Mouse (Mus musculus): ENCODE measurements at regions not wholly inside any gene's neighbourhood (a gene's known extent, or its start where the extent isn't known, plus 50 kb on each side); places are given as distances from the start of the nearest gene placed in this dataset.

GRCm38 (mm10) chr12:77952492-77952891 lies 241.6 kb upstream of the Gm6657 start:
- TF ChIP-seq CTCF (IDR thresholded peaks at IDR 0.05; ENCODE audit: control insufficient read depth, insufficient read depth, insufficient read length) (no peak), USF1 (IDR thresholded peaks at IDR 0.05; ENCODE audit: low read depth) (no peak), FOSL1 (IDR thresholded peaks at IDR 0.05; ENCODE audit: insufficient read depth, low read length, poor library complexity, severe bottlenecking) (no peak), MAX (IDR thresholded peaks at IDR 0.05) (no peak), CEBPB (IDR thresholded peaks at IDR 0.05; ENCODE audit: low read depth) (no peak), MYOG (IDR thresholded peaks at IDR 0.05; ENCODE audit: control insufficient read depth, extremely low read depth, insufficient read length) (no peak), MYOD1 (IDR thresholded peaks at IDR 0.05; ENCODE audit: control insufficient read depth, insufficient read length, low read depth) (no peak)
